Mouse (Mus musculus) spleen, adult 2 months (tissue): ENCODE measurements around the gene Ppp6r1.

ENCODE experiments used
- CTCF ChIP-seq: fragments of 200-500 bp; IDR thresholded peaks from 2 replicates; pipeline ENCODE4 v1.5.1; 2011; ENCODE audit warnings: mild to moderate bottlenecking, inconsistent platforms; ENCODE audit not compliant: insufficient read depth, insufficient read length, insufficient replicate concordance; ENCODE audit errors: extremely low read depth
- POLR2A ChIP-seq: fragments of 200-500 bp; IDR thresholded peaks from 2 replicates; pipeline ENCODE4 v1.6.1; 2011; ENCODE audit warnings: low read depth, low read length, inconsistent platforms

- TF ChIP-seq CTCF (no peak), POLR2A (no peak)
These were observed 2.0 kb downstream of the Ppp6r1 start for GRCm38 (mm10) chr7:4656818-4657217.
